In the genomic region with DNA sequence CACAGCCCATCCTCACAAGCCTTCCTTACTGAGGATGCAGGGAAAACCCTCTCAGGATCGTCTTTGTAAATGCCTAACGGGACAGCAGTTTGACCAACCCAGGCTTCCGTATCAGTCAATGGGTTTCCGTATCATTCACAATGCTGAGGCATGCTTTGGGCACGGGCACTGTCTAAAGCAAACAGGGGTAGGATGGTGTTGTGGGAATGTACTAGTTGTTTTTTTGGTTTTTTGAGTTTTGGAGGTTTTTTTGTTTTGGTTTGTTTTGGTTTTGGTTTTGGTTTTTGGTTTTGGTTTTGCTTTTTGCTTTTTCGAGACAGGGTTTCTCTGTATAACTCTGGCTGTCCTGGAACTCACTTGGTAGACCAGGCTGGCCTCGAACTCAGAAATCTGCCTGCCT, we compare ENCODE assay signal across 19 mouse cellular contexts.
"Had no signal": no experiment of that assay in that cellular context is flagged by ENCODE, and none has a peak within 500 bp of the region (broad histone marks: within the 10 kb centered on the region; RNA-seq: fewer than 3 reads in every experiment).

No protein-coding gene starts in this region.

- ATAC-seq: liver, postnatal 0 days; lung, postnatal 0 days had no signal

- H3K4me2 ChIP-seq: limb, embryonic 12.5 days; limb, embryonic 15.5 days; liver, embryonic 11.5 days; lung, embryonic 14.5 days; midbrain, embryonic 12.5 days; neural tube, embryonic 12.5 days; neural tube, embryonic 15.5 days; stomach, embryonic 15.5 days had no signal

- H3K4me3 ChIP-seq: layer of hippocampus, adult 2 months; limb, embryonic 12.5 days; limb, embryonic 15.5 days; midbrain, embryonic 12.5 days; neural tube, embryonic 12.5 days; neural tube, embryonic 15.5 days; stomach, embryonic 15.5 days had no signal

- H3K27ac ChIP-seq: kidney, postnatal 0 days; limb, embryonic 15.5 days; liver, embryonic 14.5 days; macrophage; midbrain, embryonic 12.5 days; neural tube, embryonic 12.5 days; neural tube, embryonic 15.5 days; stomach, embryonic 15.5 days had no signal

- H3K9me3 ChIP-seq: limb, embryonic 12.5 days; limb, embryonic 15.5 days; midbrain, embryonic 12.5 days; neural tube, embryonic 12.5 days; neural tube, embryonic 15.5 days; stomach, embryonic 15.5 days had no signal

- H3K27me3 ChIP-seq: limb, embryonic 15.5 days; neural tube, embryonic 12.5 days; neural tube, embryonic 15.5 days; stomach, embryonic 15.5 days had no signal

- H3K36me3 ChIP-seq: limb, embryonic 12.5 days; limb, embryonic 15.5 days; midbrain, embryonic 12.5 days; neural tube, embryonic 12.5 days; neural tube, embryonic 15.5 days; stomach, embryonic 15.5 days had no signal

- H3K9ac ChIP-seq: limb, embryonic 12.5 days; limb, embryonic 15.5 days; liver, embryonic 14.5 days; liver, postnatal 0 days; lung, embryonic 14.5 days; midbrain, embryonic 12.5 days; neural tube, embryonic 12.5 days; neural tube, embryonic 15.5 days; stomach, embryonic 15.5 days had no signal

- DNase-seq: kidney, postnatal 25 days; layer of hippocampus, adult 9-11 months; liver, postnatal 0 days; lung, embryonic 14.5 days; right cerebral cortex, postnatal 25 days; spleen, adult 18-20 months; thymus, postnatal 25 days had no signal
